Mouse (Mus musculus): ENCODE results near the gene Gm42791. TPM values are rescaled to one million over a fixed set of nuclear protein-coding genes. Genes with fewer than 3 reads are reported as not detected.
A peak's percentile ranks its signal among the peaks of the same experiment; 100 is the strongest.

The Gm42791 gene
- polyA plus RNA-seq, 1 experiment from 2014 or later: not detected

DNA sequence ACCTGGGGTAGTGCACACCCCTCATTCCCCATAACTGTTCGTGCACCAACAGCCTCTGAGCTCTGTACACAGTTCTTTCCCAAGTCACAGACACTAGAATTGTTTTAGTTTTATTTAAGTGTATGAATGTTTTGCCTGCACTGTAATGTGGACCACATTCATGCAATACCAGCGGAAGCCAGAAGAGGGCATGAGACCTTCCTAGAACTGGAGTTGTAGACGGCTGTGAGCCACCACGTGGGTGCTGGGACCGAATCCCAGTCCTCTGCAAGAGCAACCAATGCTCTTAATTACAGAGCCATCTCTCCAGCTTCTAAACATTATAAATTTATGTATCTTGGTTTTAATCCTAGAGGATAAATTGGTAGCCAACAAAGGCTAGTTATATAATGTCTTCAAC, 48.2 kb downstream of the Gm42791 start:
- DNase-seq (ENCODE audit: low spot score) (no peak), ATAC-seq (no peak)
- Histone ChIP-seq H3K9me3 (replicated peaks; ENCODE audit: control insufficient read depth, low read length) (0 out of 2 replicates have a peak, but pooled peaks cover 4% of the 10 kb centered on the region), H3K27me3 (replicated peaks; ENCODE audit: control insufficient read depth, insufficient read depth, low read length) (no peaks in the 10 kb centered on the region), H3K9ac (ENCODE audit: low read length) (no peak overlapping the region), H3K4me3 (ENCODE audit: low read depth, low read length) (no peak overlapping the region), H3K27ac (ENCODE audit: low read depth, low read length) (no peak overlapping the region), H3K36me3 (ENCODE audit: control insufficient read depth, insufficient read depth, low read length) (no peaks in the 10 kb centered on the region), H3K4me1 (ENCODE audit: control insufficient read depth, insufficient read depth, low read length) (no peaks in the 10 kb centered on the region), H3K4me2 (ENCODE audit: low read length) (no peak overlapping the region)
- 75% methylated on average over 5 of the region's 5 CpGs for WGBS

DNA sequence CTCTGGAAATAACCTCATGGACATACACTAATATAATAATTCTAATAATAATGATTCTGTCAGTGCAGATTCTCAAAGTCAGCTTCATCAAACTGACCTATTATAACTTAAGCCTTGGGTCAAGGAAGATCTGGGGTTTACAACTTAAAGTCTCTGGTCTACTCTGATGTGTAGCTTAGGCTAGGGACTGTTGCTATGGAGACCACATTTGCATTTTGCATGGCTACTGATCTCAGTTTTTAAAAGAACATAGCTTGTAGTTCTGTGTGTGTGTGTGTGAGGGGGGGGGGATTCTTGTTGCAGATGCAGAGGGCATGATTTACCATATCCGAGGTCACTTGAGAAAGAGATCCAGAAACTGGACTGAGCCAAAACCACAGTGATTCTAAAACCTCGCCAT, 49.2 kb downstream of the Gm42791 start:
- Histone ChIP-seq H3K36me3 (ENCODE audit: control insufficient read depth, insufficient read depth, low read length) (no peaks in the 10 kb centered on the region), H3K4me2 (ENCODE audit: low read length) (no peak overlapping the region), H3K9ac (ENCODE audit: low read length) (no peak overlapping the region), H3K4me3 (ENCODE audit: low read depth, low read length) (no peak overlapping the region), H3K9me3 (replicated peaks; ENCODE audit: control insufficient read depth, low read length) (0 out of 2 replicates have a peak, but pooled peaks cover 4% of the 10 kb centered on the region), H3K4me1 (ENCODE audit: control insufficient read depth, insufficient read depth, low read length) (no peaks in the 10 kb centered on the region), H3K27me3 (replicated peaks; ENCODE audit: control insufficient read depth, insufficient read depth, low read length) (no peaks in the 10 kb centered on the region), H3K27ac (ENCODE audit: low read depth, low read length) (no peak overlapping the region)
- ATAC-seq (no peak), DNase-seq (ENCODE audit: low spot score) (no peak)
- 73% methylated on average over 2 of the region's 2 CpGs for WGBS

DNA sequence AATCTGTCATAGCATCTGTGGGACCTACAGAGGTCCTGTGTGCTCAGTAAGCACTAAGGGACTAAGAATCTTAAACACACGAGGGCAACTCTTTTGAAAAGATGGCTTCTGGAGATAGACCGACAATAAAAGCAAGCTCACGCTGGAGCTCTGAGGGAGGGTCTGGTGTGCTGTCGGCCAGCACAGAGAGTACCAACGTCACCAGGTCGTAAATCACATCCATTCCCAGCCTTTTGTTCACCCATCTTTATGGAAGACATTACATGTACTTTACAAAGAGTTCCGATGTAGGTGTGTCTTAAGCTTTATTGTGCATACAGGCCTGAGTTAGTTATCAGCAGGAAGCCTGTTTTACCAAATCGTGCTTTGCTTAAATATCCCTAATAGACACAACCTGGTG, 50.9 kb downstream of the Gm42791 start:
- 76% methylated on average over 8 of the region's 8 CpGs for WGBS

GRCm38 (mm10) chr5:148943444-148943843, 51.5 kb downstream of the Gm42791 start:
- Histone ChIP-seq H3K4me1 (ENCODE audit: control insufficient read depth, insufficient read depth, low read length) (no peaks in the 10 kb centered on the region), H3K4me2 (ENCODE audit: low read length) (no peak overlapping the region), H3K27me3 (replicated peaks; ENCODE audit: control insufficient read depth, insufficient read depth, low read length) (no peaks in the 10 kb centered on the region), H3K36me3 (ENCODE audit: control insufficient read depth, insufficient read depth, low read length) (no peaks in the 10 kb centered on the region), H3K9me3 (replicated peaks; ENCODE audit: control insufficient read depth, low read length) (0 out of 2 replicates have a peak, but pooled peaks cover 4% of the 10 kb centered on the region), H3K27ac (ENCODE audit: low read depth, low read length) (no peak overlapping the region), H3K4me3 (ENCODE audit: low read depth, low read length) (no peak overlapping the region), H3K9ac (ENCODE audit: low read length) (no peak overlapping the region)
- ATAC-seq: no peak
- 68% methylated on average over 10 of the region's 10 CpGs for WGBS
- no peak for DNase-seq (ENCODE audit: low spot score)

More for the DNA sequence above, 50.9 kb downstream of the Gm42791 start:
- DNase-seq (ENCODE audit: low spot score): no peak
- no peak overlapping the region for H3K4me2 ChIP-seq (ENCODE audit: low read length)
- no peaks in the 10 kb centered on the region for H3K36me3 ChIP-seq (ENCODE audit: control insufficient read depth, insufficient read depth, low read length)
- H3K27ac ChIP-seq (ENCODE audit: low read depth, low read length): no peak overlapping the region
- H3K27me3 ChIP-seq (replicated peaks; ENCODE audit: control insufficient read depth, insufficient read depth, low read length): no peaks in the 10 kb centered on the region
- H3K4me1 ChIP-seq (ENCODE audit: control insufficient read depth, insufficient read depth, low read length): no peaks in the 10 kb centered on the region
- ATAC-seq: no peak
- 0 out of 2 replicates have a peak, but pooled peaks cover 4% of the 10 kb centered on the region for H3K9me3 ChIP-seq (replicated peaks; ENCODE audit: control insufficient read depth, low read length)
- H3K4me3 ChIP-seq (ENCODE audit: low read depth, low read length): no peak overlapping the region
- H3K9ac ChIP-seq (ENCODE audit: low read length): no peak overlapping the region

GRCm38 (mm10) chr5:148942957-148943356, 52.0 kb downstream of the Gm42791 start:
- DNase-seq (ENCODE audit: low spot score) (no peak), ATAC-seq (no peak)
- H3K4me2 ChIP-seq (ENCODE audit: low read length): no peak overlapping the region
- no peak overlapping the region for H3K4me3 ChIP-seq (ENCODE audit: low read depth, low read length)
- no peaks in the 10 kb centered on the region for H3K4me1 ChIP-seq (ENCODE audit: control insufficient read depth, insufficient read depth, low read length)
- 60% methylated on average over 11 of the region's 11 CpGs for WGBS
- H3K27ac ChIP-seq (ENCODE audit: low read depth, low read length): no peak overlapping the region
- H3K27me3 ChIP-seq (replicated peaks; ENCODE audit: control insufficient read depth, insufficient read depth, low read length): no peaks in the 10 kb centered on the region
- 0 out of 2 replicates have a peak, but pooled peaks cover 4% of the 10 kb centered on the region for H3K9me3 ChIP-seq (replicated peaks; ENCODE audit: control insufficient read depth, low read length)
- no peaks in the 10 kb centered on the region for H3K36me3 ChIP-seq (ENCODE audit: control insufficient read depth, insufficient read depth, low read length)
- no peak overlapping the region for H3K9ac ChIP-seq (ENCODE audit: low read length)

GRCm38 (mm10) chr5:148942305-148942704, 52.6 kb downstream of the Gm42791 start:
- no peak overlapping the region for H3K4me3 ChIP-seq (ENCODE audit: low read depth, low read length)
- H3K36me3 ChIP-seq (ENCODE audit: control insufficient read depth, insufficient read depth, low read length): no peaks in the 10 kb centered on the region
- no peak overlapping the region for H3K4me2 ChIP-seq (ENCODE audit: low read length)
- H3K27ac ChIP-seq (ENCODE audit: low read depth, low read length): no peak overlapping the region
- H3K4me1 ChIP-seq (ENCODE audit: control insufficient read depth, insufficient read depth, low read length): no peaks in the 10 kb centered on the region
- WGBS: 94% methylated on average over 6 of the region's 6 CpGs
- ATAC-seq (no peak), DNase-seq (ENCODE audit: low spot score) (no peak)
- 0 out of 2 replicates have a peak, but pooled peaks cover 4% of the 10 kb centered on the region for H3K9me3 ChIP-seq (replicated peaks; ENCODE audit: control insufficient read depth, low read length)
- no peaks in the 10 kb centered on the region for H3K27me3 ChIP-seq (replicated peaks; ENCODE audit: control insufficient read depth, insufficient read depth, low read length)
- H3K9ac ChIP-seq (ENCODE audit: low read length): no peak overlapping the region

DNA sequence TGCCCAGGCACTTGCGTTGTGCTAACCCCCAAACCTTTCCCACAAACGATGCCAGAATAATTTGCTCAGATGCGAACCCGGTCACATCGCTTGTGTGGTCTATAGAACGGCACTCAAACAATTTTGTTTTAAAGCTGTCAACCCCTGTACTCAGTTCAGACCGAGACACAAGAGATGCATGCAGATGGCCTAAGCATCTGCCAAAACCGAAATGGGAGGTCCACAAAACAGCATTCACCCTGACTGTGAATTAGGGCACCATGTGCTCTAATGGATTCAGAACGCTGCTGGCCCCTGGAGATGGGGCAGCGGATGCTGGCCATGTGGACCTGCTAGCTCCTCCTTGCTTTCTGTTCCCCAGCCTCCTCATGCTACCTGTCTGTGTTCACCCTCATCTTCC, 53.1 kb downstream of the Gm42791 start:
- H3K4me2 ChIP-seq (ENCODE audit: low read length): no peak overlapping the region
- no peak overlapping the region for H3K4me3 ChIP-seq (ENCODE audit: low read depth, low read length)
- peak; percentile 31 for DNase-seq (ENCODE audit: low spot score)
- H3K9ac ChIP-seq (ENCODE audit: low read length): no peak overlapping the region
- H3K36me3 ChIP-seq (ENCODE audit: control insufficient read depth, insufficient read depth, low read length): no peaks in the 10 kb centered on the region
- ATAC-seq: no peak
- H3K9me3 ChIP-seq (replicated peaks; ENCODE audit: control insufficient read depth, low read length): 0 out of 2 replicates have a peak, but pooled peaks cover 4% of the 10 kb centered on the region
- no peak overlapping the region for H3K27ac ChIP-seq (ENCODE audit: low read depth, low read length)
- WGBS: 73% methylated on average over 10 of the region's 10 CpGs
- no peaks in the 10 kb centered on the region for H3K4me1 ChIP-seq (ENCODE audit: control insufficient read depth, insufficient read depth, low read length)
- no peaks in the 10 kb centered on the region for H3K27me3 ChIP-seq (replicated peaks; ENCODE audit: control insufficient read depth, insufficient read depth, low read length)

DNA sequence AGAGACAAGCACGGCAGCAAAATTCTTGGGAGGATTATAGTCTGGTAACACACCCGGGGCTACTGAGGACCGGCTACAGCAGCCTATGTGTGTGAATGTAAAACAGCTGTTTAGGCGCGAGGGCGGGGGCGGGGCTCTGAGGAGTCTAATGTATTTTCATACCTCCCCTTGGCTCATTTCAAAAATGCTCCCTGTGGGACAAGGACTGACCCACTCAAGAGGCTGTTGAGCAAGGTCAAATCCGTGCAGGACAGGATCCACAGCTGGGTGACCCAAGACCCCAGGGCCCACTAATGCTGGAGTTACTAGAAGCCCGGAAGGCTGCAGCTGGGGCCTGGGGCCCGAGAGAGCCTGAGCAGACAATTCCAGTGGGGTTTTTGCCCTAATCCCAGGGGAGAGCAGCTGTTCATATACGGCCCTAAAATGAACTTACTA, 55.0 kb downstream of the Gm42791 start:
- Histone ChIP-seq H3K4me1 (ENCODE audit: control insufficient read depth, insufficient read depth, low read length) (no peaks in the 10 kb centered on the region), H3K4me3 (ENCODE audit: low read depth, low read length) (no peak overlapping the region), H3K27me3 (replicated peaks; ENCODE audit: control insufficient read depth, insufficient read depth, low read length) (no peaks in the 10 kb centered on the region), H3K27ac (ENCODE audit: low read depth, low read length) (no peak overlapping the region), H3K9me3 (replicated peaks; ENCODE audit: control insufficient read depth, low read length) (0 out of 2 replicates have a peak, but pooled peaks cover 4% of the 10 kb centered on the region), H3K9ac (ENCODE audit: low read length) (no peak overlapping the region), H3K36me3 (ENCODE audit: control insufficient read depth, insufficient read depth, low read length) (no peaks in the 10 kb centered on the region), H3K4me2 (ENCODE audit: low read length) (no peak overlapping the region)
- ATAC-seq (no peak), DNase-seq (ENCODE audit: low spot score) (no peak)
- 71% methylated on average over 11 of the region's 11 CpGs for WGBS

GRCm38 (mm10) chr5:148936516-148936951, 58.4 kb downstream of the Gm42791 start:
- no peak for ATAC-seq
- no peaks in the 10 kb centered on the region for H3K9me3 ChIP-seq (replicated peaks; ENCODE audit: control insufficient read depth, low read length)

More at GRCm38 (mm10) chr5:148936516-148936951, 58.4 kb downstream of the Gm42791 start:
- H3K4me2 ChIP-seq (ENCODE audit: low read length): no peak overlapping the region
- no peak overlapping the region for H3K9ac ChIP-seq (ENCODE audit: low read length)
- WGBS: 94% methylated on average over 3 of the region's 3 CpGs
- H3K36me3 ChIP-seq (ENCODE audit: control insufficient read depth, insufficient read depth, low read length): no peaks in the 10 kb centered on the region
- H3K4me3 ChIP-seq (ENCODE audit: low read depth, low read length): no peak overlapping the region
- H3K27ac ChIP-seq (ENCODE audit: low read depth, low read length): no peak overlapping the region
- H3K4me1 ChIP-seq (ENCODE audit: control insufficient read depth, insufficient read depth, low read length): no peaks in the 10 kb centered on the region
- H3K27me3 ChIP-seq (replicated peaks; ENCODE audit: control insufficient read depth, insufficient read depth, low read length): no peaks in the 10 kb centered on the region
- no peak for DNase-seq (ENCODE audit: low spot score)

All from forebrain, embryonic 14.5 days (tissue).